Mouse (Mus musculus): Measurements from ENCODE around the gene Hist1h1d. TPM values are rescaled to one million over a fixed set of nuclear protein-coding genes. Genes with fewer than 3 reads are reported as not detected.
A peak's percentile ranks its signal among the peaks of the same experiment; 100 is the strongest.
"Not testable (repeated sequence)": the region's sequence is repeated elsewhere in the genome, so short reads cannot be mapped to it uniquely, and the experiment has no call there.

The Hist1h1d gene
- polyA plus RNA-seq, 1 experiment = 0.30 TPM

DNA sequence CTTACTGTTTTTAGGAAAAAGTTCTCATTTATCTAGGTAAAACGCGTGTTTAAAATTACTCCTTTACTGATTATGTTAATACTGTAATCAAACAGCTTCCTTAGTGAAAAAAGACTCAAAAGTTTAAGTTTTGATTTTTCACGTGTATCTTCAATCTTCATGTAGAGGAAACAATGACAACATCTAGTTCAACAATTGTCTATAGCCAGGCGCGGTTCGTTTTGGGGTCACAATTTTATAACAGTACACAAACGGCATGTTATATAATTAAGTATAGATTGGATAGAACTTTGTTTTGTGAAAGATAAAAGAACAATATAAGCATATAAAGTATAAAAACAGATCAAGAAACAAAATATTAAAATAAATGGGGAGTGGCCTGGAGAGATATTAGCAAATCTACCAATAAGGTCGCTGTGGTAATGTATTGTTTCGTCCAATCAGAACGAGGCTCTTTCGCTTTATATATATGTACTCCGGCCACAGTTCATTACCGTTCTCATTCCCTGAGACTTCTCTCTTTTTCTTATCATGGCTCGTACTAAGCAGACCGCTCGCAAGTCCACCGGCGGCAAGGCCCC, 22.3 kb downstream of the Hist1h1d start, which contains the start of gene Hist1h3d:
TSS of gene Hist1h3d (plus strand) at position 493 of the 581 bp plus-strand sequence.
- Histone ChIP-seq H3K36me3 (ENCODE audit: control insufficient read depth, insufficient read depth, low read length) (no peaks in the 10 kb centered on the region), H3K27ac (ENCODE audit: insufficient read depth, low read length) (peak within 1 kb of the TSS; percentile 83), H3K4me1 (ENCODE audit: control insufficient read depth, insufficient read depth, insufficient read length) (peaks cover 2% of the 10 kb centered on the region; the same call in 1 of the 2 replicates), H3K27me3 (ENCODE audit: control insufficient read depth, insufficient read depth, low read length) (no peaks in the 10 kb centered on the region), H3K4me3 (ENCODE audit: extremely low read depth, insufficient read depth, insufficient read length) (peak within 1 kb of the TSS; percentile 55)
- WGBS = under 1% methylated on average over 18 of the region's 18 CpGs
- peak; percentile 41 to 79 for DNase-seq (ENCODE audit: low read depth in 1 of 2, low spot score in 2 of 2)
- TF ChIP-seq POLR2A (IDR thresholded peaks at IDR 0.05; ENCODE audit: low read depth, low read length) (peak; percentile 27; the same call in 1 of the 2 replicates), CTCF (IDR thresholded peaks at IDR 0.05; ENCODE audit: extremely low read depth, insufficient read depth, insufficient read length, insufficient replicate concordance) (no peak)

DNA sequence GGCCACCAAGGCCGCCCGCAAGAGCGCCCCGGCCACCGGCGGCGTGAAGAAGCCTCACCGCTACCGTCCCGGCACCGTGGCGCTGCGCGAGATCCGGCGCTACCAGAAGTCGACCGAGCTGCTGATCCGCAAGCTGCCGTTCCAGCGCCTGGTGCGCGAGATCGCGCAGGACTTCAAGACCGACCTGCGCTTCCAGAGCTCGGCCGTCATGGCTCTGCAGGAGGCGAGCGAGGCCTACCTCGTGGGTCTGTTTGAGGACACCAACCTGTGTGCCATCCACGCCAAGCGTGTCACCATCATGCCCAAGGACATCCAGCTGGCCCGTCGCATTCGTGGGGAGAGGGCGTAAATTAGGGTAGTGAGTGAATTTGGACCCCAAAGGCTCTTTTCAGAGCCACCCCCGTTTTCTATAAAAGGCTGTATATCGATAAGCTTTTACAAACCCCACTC, 22.8 kb downstream of the Hist1h1d start:
- peak overlapping the region; percentile 55 for H3K4me3 ChIP-seq (ENCODE audit: extremely low read depth, insufficient read depth, insufficient read length)
- TF ChIP-seq POLR2A (IDR thresholded peaks at IDR 0.05; ENCODE audit: low read depth, low read length) = peak; percentile 10; the same call in 1 of the 2 replicates
- under 1% methylated on average over 18 of the region's 40 CpGs for WGBS
- not testable (repeated sequence) for H3K4me1 ChIP-seq (ENCODE audit: control insufficient read depth, insufficient read depth, insufficient read length); H3K27me3 ChIP-seq (ENCODE audit: control insufficient read depth, insufficient read depth, low read length); H3K36me3 ChIP-seq (ENCODE audit: control insufficient read depth, insufficient read depth, low read length); DNase-seq (ENCODE audit: low read depth in 1 of 2, low spot score in 2 of 2)
- peak overlapping the region; percentile 83 for H3K27ac ChIP-seq (ENCODE audit: insufficient read depth, low read length)

DNA sequence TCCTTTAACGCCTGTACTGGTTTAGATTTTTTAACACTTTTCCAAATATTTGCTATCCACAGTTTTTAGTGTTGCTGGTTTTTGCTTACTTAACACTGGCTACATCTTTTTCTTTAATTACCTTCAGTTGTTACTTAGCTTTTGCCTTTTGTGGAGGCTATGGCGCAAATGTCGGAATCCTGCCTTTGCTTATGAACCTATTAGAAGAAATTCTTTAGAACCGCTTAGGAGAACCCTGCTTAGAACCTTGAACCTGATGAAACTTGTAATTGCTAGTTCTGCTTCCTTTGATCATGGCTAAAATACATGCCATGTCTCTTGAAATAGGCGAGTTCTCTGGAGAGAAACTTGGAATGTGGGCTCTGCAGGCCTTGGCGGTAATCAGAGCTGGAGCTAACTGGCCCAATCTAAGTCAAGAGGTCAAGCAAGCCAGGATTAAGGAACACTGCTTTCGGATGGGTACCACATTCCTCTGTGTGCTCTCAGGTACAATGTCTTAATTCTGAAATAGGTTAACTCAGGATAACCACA, 23.4 kb downstream of the Hist1h1d start:
- no peak for DNase-seq (ENCODE audit: low read depth in 1 of 2, low spot score in 2 of 2)
- Histone ChIP-seq H3K4me1 (ENCODE audit: control insufficient read depth, insufficient read depth, insufficient read length) (peaks cover 2% of the 10 kb centered on the region; the same call in 1 of the 2 replicates), H3K4me3 (ENCODE audit: extremely low read depth, insufficient read depth, insufficient read length) (peak overlapping the region; percentile 28), H3K27ac (ENCODE audit: insufficient read depth, low read length) (peak overlapping the region; percentile 21; the same call in 1 of the 2 replicates), H3K27me3 (ENCODE audit: control insufficient read depth, insufficient read depth, low read length) (no peaks in the 10 kb centered on the region), H3K36me3 (ENCODE audit: control insufficient read depth, insufficient read depth, low read length) (no peaks in the 10 kb centered on the region)
- TF ChIP-seq POLR2A (IDR thresholded peaks at IDR 0.05; ENCODE audit: low read depth, low read length) (no peak), CTCF (IDR thresholded peaks at IDR 0.05; ENCODE audit: extremely low read depth, insufficient read depth, insufficient read length, insufficient replicate concordance) (no peak)
- WGBS = 49% methylated on average over 7 of the region's 7 CpGs

DNA sequence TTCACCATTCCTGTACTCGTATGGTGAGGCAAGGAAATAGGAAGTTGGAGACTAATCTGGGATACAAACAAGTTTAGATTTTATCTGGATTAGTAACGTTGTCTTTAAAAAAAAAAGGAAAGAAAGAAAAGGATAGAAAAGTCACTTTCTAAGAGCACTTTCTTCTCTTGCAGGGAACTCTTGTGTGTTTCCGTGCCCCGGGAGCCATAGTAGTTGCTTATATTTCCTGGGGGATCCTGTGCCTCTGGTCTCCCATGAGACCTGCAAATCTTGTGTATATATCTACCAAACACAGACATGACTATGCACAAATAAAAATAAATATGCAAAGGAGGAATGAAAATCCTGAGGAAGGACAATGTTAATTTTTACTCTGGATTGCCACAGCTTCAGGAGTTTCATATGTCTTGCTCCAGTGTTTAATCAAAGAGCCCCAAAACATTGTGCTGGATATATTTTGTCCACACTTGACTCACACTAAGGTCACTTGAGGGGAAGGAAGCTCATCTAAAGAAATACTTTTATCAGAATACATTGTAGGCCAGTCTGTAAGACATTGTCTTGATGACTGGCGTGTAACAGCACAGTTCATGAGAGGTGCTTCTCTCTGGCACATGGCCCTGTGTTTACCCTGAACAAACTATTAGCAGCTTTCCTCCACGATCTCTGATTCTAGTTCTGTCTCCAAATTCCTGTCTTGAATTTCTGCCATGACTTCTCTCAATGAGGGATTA, 24.0 kb downstream of the Hist1h1d start:
- H3K27ac ChIP-seq (ENCODE audit: insufficient read depth, low read length) = no peak overlapping the region
- H3K36me3 ChIP-seq (ENCODE audit: control insufficient read depth, insufficient read depth, low read length) = no peaks in the 10 kb centered on the region
- no peak for DNase-seq (ENCODE audit: low read depth in 1 of 2, low spot score in 2 of 2)
- H3K4me3 ChIP-seq (ENCODE audit: extremely low read depth, insufficient read depth, insufficient read length) = no peak overlapping the region; the same call in 1 of the 2 replicates
- TF ChIP-seq CTCF (IDR thresholded peaks at IDR 0.05; ENCODE audit: extremely low read depth, insufficient read depth, insufficient read length, insufficient replicate concordance) = no peak
- whole genome bisulfite sequencing = 59% methylated on average over 6 of the region's 6 CpGs
- H3K27me3 ChIP-seq (ENCODE audit: control insufficient read depth, insufficient read depth, low read length) = no peaks in the 10 kb centered on the region
- H3K4me1 ChIP-seq (ENCODE audit: control insufficient read depth, insufficient read depth, insufficient read length) = peaks cover 2% of the 10 kb centered on the region; the same call in 1 of the 2 replicates

DNA sequence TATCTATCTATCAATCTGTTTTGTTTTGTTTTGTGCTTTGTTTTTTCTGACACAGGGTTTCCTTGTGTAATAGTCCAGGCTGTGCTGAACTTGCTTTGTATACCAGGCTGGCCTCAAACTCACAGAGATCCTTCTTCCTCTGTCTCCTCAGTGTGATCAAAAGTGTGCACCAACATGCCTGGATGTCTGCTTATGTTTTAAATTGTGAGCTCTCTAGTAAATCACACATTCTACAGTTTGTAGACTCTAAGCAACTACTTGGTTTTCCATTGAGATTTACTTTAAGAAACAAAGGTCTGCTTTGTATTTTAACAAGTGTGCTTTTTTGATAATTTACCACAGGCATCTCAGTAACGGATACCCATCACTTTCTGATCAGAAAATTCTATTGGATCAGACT, 24.8 kb downstream of the Hist1h1d start:
- no peak for DNase-seq (ENCODE audit: low read depth in 1 of 2, low spot score in 2 of 2)
- WGBS = 100% methylated on average over 1 of the region's 1 CpGs
- Histone ChIP-seq H3K27me3 (ENCODE audit: control insufficient read depth, insufficient read depth, low read length) (no peaks in the 10 kb centered on the region), H3K36me3 (ENCODE audit: control insufficient read depth, insufficient read depth, low read length) (no peaks in the 10 kb centered on the region), H3K4me3 (ENCODE audit: extremely low read depth, insufficient read depth, insufficient read length) (no peak overlapping the region; the same call in 1 of the 2 replicates), H3K27ac (ENCODE audit: insufficient read depth, low read length) (no peak overlapping the region), H3K4me1 (ENCODE audit: control insufficient read depth, insufficient read depth, insufficient read length) (peaks cover 2% of the 10 kb centered on the region; the same call in 1 of the 2 replicates)
- TF ChIP-seq POLR2A (IDR thresholded peaks at IDR 0.05; ENCODE audit: low read depth, low read length) (no peak), CTCF (IDR thresholded peaks at IDR 0.05; ENCODE audit: extremely low read depth, insufficient read depth, insufficient read length, insufficient replicate concordance) (no peak)

DNA sequence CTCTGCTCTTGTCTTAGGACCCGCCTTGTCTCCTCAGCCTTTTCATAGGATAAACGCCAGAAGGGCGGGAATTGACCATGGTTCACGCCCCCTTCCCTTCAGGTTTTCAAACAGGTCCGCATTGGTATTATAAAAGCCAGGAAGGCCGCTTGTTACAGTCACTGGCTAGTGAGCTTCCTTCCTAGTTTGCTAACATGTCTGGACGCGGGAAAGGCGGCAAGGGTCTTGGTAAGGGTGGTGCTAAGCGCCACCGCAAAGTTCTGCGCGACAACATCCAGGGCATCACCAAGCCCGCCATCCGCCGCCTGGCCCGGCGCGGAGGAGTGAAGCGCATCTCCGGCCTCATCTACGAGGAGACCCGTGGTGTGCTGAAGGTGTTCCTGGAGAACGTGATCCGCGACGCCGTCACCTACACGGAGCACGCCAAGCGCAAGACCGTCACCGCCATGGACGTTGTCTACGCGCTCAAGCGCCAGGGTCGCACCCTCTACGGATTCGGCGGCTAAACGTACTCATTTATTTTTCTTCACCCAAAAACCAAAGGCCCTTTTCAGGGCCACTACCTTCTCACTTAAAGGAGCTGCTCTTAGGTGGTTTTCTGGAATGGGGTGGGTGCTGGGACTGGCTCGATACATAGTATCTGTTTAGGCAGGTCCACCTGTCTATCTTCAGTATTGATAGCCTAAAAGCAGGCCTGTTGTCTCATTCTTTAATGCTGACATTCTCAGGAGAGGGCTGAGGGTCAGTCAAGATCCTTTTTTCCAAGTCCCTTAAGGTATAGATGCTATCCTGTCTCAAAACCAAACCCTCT, 28.6 kb downstream of the Hist1h1d start, which contains the start of gene Hist1h4d:
TSS of gene Hist1h4d (plus strand) at position 191 of the 811 bp plus-strand sequence.
- Histone ChIP-seq H3K27ac (ENCODE audit: insufficient read depth, low read length) (peak within 1 kb of the TSS; percentile 57), H3K4me1 (ENCODE audit: control insufficient read depth, insufficient read depth, insufficient read length) (peaks cover 4% of the 10 kb centered on the region; the same call in 1 of the 2 replicates), H3K27me3 (ENCODE audit: control insufficient read depth, insufficient read depth, low read length) (no peaks in the 10 kb centered on the region), H3K36me3 (ENCODE audit: control insufficient read depth, insufficient read depth, low read length) (no peaks in the 10 kb centered on the region), H3K4me3 (ENCODE audit: extremely low read depth, insufficient read depth, insufficient read length) (peak within 1 kb of the TSS; percentile 58)
- DNase-seq (ENCODE audit: low read depth in 1 of 2, low spot score in 2 of 2) = peak; percentile 89 to 94
- WGBS = under 1% methylated on average over 43 of the region's 43 CpGs
- TF ChIP-seq CTCF (IDR thresholded peaks at IDR 0.05; ENCODE audit: extremely low read depth, insufficient read depth, insufficient read length, insufficient replicate concordance) (no peak), POLR2A (IDR thresholded peaks at IDR 0.05; ENCODE audit: low read depth, low read length) (peak; percentile 99)

Measured in spleen, adult 2 months (tissue).